Mouse (Mus musculus) T-helper 17 cell (primary cell): ENCODE results near the gene Gm42906.

Source experiments
- in situ Hi-C, 2 experiments: fragments of 300-600 bp; cut with MboI, MseI; formaldehyde crosslinking; loops; 1 replicate in 1 of 2; 2 replicates in 1 of 2; pipeline ENCODE4 v1.15.1; 2025; ENCODE audit warnings: high pct_unique_total_duplicates in 2 of 2

The Gm42906 gene

DNA sequence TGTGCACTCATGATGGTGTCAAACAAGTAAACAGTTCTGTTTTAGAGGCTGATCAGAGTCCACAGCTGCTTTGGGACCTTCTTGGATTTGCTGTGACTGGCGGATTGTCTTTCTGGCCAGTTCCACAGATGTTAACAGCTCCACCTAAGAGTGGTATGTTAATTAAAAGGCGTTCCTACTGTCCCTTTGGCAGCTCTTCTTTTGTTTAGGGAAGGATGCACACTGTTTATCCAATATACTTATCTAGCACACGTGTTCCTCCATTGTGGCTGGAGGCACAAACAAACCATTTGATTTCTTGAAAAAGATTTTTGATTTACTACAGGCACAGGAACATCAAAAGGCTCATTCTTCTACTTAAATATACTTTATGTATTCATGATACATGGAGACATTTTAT is 351.0 kb downstream of the Gm42906 start:
- in situ Hi-C loops: no loop called here

DNA sequence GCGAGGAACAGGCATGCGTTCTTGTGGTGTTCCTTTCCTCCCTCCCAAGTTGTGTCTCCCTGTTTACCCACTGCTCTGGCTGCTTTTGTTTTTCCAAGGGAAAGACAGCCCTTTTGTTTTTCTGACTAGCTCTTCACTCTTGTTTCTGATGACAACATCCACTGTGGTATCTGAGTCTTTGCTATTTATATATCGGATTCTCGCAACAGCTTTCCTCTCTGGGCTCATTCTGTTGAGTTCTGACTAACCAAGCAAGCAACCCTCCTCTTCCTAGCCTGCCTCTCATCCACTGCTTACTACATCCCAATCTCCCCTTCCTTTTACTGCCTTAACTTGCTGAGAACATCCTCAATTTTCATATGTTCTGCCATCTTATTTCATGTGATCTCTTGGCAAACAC is 353.7 kb downstream of the Gm42906 start:
- in situ Hi-C loops: no loop called here

GRCm38 (mm10) chr5:151071430-151071829 is 356.5 kb downstream of the Gm42906 start:
- in situ Hi-C loops: no loop called here

DNA sequence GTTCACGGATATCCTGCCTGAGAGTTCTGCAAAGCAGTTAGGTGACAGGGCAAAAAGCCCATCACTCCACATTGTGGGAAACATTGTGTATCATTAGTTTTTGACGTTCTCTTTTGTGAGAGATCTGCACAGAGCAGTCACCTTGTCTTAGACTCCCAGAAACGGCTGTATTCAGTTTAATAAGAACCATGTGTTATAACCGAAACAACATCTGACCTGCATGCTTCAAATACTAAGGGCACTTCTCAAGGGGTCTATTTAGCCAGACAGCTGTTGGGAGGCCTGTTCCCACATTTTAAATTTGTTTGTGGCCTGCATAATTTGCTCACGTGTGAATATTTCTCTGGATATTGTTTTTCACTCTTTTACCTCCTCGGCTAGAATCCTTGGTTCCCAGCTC is 357.1 kb downstream of the Gm42906 start:
- in situ Hi-C loops: no loop called here

- in situ Hi-C loops: no loop called here
Measured at GRCm38 (mm10) chr5:151069569-151069968, 358.4 kb downstream of the Gm42906 start.

GRCm38 (mm10) chr5:151066016-151066415 is 361.9 kb downstream of the Gm42906 start:
- in situ Hi-C loops: no loop called here

DNA sequence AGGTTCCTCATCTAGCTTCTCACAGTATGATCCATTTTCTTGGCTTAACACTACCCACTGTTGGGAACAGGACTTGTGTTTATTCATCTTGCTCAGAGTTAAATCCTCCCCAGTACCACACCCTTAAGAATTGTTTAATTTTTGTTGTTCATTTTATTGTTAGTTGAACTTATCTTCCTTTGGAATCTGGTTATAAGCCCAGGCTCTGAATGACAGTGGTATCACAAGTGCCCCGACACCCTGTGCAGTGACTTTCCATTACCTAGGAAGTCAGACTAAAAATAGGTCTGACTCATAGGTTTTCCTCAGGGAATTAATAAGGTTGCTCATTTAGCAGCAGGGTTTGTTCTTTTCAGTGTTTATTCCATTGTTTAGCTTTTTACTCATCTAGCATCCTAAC is 362.7 kb downstream of the Gm42906 start:
- in situ Hi-C loops: no loop called here

- in situ Hi-C loops: no loop called here
Measured at GRCm38 (mm10) chr5:151061942-151062341, 366.0 kb downstream of the Gm42906 start.

DNA sequence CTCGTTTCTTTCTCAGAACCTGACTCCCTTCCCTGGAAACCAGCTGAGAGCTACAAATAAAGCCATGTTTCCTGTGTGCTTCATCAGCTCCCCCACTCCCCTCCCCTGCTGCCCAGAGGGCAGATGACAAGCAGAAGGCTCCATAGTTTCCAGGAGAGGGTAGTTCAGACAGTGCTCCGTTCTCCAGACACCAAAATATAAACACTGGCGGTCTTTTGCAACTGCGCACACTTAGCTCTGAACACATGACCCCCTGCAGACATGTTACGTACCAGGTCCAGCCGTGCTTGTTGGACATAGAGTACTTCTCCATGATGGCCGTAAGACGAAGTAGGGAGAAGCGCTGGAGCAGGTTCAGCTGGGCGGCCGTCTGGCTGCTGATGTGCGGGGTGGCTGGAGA is 367.5 kb downstream of the Gm42906 start:
- in situ Hi-C loops: no loop called here

DNA sequence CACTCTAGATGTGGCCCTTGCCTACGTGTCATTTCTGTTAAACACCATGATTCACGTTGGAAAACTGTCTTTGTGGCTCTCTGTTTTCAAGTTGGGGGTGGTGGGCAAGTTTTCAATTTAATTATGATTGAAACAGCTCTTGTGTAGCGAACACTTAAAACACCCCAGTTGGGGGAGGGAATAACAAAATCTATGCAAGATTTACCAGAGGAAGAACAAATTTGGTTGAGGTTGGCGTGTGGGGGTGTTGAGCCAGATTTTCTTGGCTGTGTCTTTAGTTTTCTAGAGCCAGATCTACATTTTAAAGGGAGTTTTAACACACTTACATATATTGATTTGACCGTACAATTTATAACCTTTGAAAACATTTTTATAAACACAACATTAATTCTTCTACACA is 368.2 kb downstream of the Gm42906 start:
- in situ Hi-C loops: no loop called here

DNA sequence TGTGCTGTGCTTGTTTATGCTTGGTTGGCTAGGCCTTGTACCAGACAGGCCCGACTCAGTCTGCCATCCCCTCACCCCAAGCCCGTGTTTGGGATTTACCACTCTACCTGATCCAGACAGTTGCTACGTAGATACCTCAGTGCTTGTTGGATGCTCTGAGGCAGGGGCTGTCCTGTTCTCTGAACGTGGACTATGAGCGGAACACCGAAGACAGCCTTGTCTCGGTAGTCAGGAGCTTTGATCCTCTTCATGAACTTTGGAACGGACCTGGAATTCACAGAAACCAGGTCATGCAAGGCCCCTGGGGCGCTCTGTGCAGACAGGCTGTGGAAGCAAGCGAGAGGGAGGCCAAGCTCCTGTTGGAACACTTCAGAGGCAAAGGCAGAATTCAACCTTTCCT is 368.6 kb downstream of the Gm42906 start:
- in situ Hi-C loops: no loop called here

GRCm38 (mm10) chr5:151057716-151058115 is 370.2 kb downstream of the Gm42906 start:
- in situ Hi-C loops: no loop called here

- in situ Hi-C loops: no loop called here
Measured at GRCm38 (mm10) chr5:151056920-151057294, 371.1 kb downstream of the Gm42906 start.

DNA sequence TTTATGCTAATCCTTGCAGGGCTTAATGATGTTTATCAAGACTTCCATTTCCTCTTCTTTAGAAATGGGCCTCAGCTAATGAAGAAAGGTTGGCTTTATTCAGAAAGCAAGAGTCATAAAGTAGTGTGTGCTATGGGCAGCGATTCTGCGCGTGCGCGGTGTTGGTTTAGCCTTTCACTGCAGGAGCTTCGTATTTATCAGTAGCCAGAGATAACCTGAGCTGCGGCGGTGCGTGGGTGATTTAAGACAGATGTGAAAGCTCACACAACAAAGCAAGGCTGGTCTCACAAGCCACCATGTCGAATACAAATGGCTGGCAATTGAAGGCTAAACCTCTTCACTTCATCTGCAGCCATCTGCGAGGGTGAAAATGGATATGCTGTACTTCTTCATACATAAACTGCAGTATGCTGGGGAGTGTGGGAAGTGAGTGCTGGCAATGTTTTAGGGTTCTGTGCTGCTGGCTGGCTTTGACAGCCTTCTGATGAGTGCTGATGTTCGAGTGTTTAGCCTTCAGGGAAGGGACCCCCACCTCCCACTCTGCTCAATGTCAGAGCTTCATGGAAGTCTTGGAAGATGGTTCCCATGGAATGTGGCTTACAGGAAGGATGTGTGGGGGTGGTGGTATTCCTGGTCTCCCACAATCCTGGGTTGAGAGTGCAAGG is 371.6 kb downstream of the Gm42906 start:
- in situ Hi-C loops: no loop called here

DNA sequence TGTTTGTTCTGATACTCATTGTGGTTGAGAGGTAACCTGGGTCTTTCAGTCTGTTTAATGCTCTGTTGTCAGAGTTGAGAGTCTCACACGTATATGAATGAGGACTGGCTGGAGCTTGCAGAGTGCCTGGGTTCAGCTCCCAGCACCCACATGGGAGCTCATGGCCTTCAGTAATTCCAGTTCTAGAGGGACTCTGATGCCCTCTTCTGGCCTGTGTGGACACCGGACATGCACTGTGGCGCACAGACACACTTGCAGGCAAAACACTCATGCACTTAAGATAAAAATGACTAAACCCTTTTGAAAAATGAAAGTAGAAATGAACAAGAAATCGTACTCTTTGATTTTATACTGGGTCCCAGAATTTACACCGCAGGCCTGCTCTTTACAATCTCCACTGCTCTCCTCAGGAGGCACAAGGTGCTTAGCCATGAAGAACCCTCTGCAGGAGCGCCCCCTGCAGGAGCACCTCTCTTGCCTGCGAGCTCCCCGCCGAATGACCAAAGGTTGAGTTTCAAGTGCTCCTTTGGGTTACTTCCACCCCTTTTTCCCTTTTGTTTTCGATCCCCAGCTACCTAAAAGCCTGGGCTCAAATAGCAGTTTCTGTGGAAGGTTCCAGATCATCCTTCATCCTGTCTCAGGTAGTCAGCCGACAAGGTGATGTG is 372.4 kb downstream of the Gm42906 start:
- in situ Hi-C loops: no loop called here

DNA sequence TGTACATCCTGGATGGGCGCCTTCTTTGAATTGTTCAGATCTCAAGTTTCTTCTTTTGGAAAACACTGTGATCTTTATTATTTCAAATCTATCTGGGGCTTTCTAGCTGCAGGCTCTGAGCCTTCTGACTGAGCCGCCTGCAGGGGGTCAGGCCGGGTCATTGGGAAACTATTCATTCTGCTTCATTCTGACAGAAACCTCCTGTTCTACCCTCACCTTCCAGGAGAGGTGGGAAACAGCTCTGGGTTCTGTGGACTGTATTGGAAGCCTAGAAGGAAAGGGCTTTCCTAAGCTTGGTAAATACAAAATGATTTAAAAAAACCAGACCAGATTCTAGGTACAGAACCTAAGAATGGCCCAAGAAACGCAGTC is 373.2 kb downstream of the Gm42906 start:
- in situ Hi-C loops: no loop called here

GRCm38 (mm10) chr5:151054100-151054742 is 373.7 kb downstream of the Gm42906 start:
- in situ Hi-C loops: no loop called here

GRCm38 (mm10) chr5:151053190-151053589 is 374.8 kb downstream of the Gm42906 start:
- in situ Hi-C loops: no loop called here

- in situ Hi-C loops: no loop called here
Measured at GRCm38 (mm10) chr5:151052331-151052730, 375.6 kb downstream of the Gm42906 start.

DNA sequence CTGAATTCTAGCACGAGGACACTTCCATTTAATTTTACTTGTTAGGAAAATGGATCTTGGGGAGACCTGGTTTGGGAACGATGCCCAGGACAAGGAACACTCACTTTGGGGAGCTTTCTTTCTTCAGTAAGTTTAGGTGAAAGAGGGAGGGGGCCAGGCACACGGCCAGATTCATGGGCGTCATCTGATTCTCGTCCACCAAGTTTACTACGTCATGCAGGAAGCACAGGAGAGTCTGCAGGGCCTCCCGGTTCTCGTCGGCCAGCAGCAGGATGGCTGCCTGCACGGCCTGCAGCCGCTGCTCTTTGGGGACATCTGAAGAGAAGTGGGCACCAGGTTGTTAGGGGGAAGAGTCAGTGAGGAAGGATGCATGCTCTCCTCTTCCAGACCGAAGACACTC is 380.5 kb downstream of the Gm42906 start:
- in situ Hi-C loops: no loop called here

DNA sequence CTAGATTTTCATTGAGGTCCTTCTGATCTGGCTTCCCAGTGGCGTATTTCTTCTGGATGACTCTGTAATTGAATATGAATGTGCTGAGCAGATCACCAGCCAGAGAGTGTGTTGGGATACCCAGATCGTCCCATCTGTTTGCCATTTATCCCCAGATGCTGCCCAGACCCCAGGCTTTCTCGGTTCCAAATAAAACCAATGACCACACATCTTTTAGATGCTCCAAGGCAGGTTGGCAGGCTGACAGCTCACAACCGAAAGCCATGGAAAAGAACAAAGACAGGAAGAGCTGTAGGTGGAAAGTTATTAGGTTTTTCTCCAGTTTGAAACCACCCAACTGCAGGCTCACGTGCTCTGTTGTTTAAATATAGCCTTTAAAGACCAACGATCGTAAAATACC is 381.0 kb downstream of the Gm42906 start:
- in situ Hi-C loops: no loop called here

DNA sequence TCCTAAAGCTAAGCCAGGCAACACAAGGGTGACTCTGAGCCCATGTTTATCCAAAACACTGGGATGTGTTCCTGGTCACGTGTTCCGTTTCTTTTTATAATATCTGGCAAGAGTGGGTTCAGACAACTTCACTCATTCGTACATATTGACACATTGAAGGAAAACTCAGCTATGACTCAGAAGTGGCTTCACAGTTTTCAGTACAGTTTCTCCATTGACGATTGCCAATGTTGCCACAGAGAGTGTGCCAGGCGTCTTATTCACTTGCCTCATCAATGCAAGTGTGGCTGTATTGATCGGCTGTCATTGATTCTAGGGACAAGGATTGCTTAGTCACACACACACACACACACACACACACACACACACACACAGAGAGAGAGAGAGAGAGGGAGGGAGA is 381.8 kb downstream of the Gm42906 start:
- in situ Hi-C loops: no loop called here

DNA sequence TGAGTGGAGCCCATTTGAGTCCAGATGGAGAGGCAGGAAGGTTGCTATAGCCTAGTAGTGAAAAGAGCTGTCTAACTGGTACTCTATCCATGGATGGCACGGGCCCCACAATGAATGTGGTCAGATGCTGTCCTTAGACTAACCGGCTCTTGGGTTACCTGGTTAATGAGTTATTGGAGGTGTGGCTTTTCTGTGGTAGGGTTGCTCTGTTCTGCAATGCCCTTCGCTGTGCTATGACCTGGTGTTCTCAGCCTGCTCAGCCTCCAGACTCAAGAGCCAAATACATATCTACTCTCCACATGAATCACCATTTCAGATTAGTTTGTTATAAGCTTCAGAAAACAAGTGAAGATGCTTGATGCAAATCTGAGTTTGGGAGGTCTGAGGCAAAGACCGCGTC is 385.1 kb downstream of the Gm42906 start:
- in situ Hi-C loops: no loop called here
